Mouse (Mus musculus) small intestine, adult 2 months (tissue): ENCODE results near the gene Arl10.

Source experiments
- CTCF ChIP-seq: fragments of 200-500 bp; IDR thresholded peaks from 2 replicates; pipeline ENCODE4 v1.5.1; 2012; ENCODE audit warnings: low read depth, mild to moderate bottlenecking, control low read depth, inconsistent platforms, low read length, moderate library complexity, mixed read lengths; ENCODE audit not compliant: insufficient replicate concordance, insufficient read length; ENCODE audit errors: extremely low read depth
- POLR2A ChIP-seq: fragments of 200-500 bp; IDR thresholded peaks from 2 replicates; pipeline ENCODE4 v1.6.1; 2012; ENCODE audit warnings: low read depth, mild to moderate bottlenecking, control low read depth, inconsistent platforms, low read length, moderate library complexity

- TF ChIP-seq CTCF (no peak), POLR2A (no peak)
Observed at GRCm38 (mm10) chr13:54569282-54569681, 5.5 kb upstream of the Arl10 start.
